Mouse (Mus musculus): ENCODE measurements at regions not wholly inside any gene's neighbourhood (a gene's known extent, or its start where the extent isn't known, plus 50 kb on each side); places are given as distances from the start of the nearest gene placed in this dataset.

GRCm38 (mm10) chr8:78003888-78004543 is 209.1 kb upstream of the Ttc29 start:
- Histone ChIP-seq H3K27ac (ENCODE audit: control insufficient read depth, low read depth, low read length) (no peak overlapping the region), H3K4me3 (ENCODE audit: control insufficient read depth in 1 of 2, insufficient read depth in 1 of 2, low read depth in 2 of 2, low read length in 2 of 2) (no peak overlapping the region), H3K79me2 (ENCODE audit: control insufficient read depth, insufficient read depth, low read length, poor library complexity) (no peaks in the 10 kb centered on the region), H3K36me3 (ENCODE audit: control insufficient read depth in 1 of 2, insufficient read depth in 2 of 2, low read length in 2 of 2) (no peaks in the 10 kb centered on the region), H3K9me3 (replicated peaks; ENCODE audit: insufficient read depth, low read length) (no peaks in the 10 kb centered on the region), H3K9ac (ENCODE audit: control insufficient read depth, low read depth, low read length, poor library complexity, severe bottlenecking) (no peak overlapping the region), H3K27me3 (ENCODE audit: control insufficient read depth in 1 of 2, insufficient read depth in 2 of 2, low read length in 2 of 2) (no peaks in the 10 kb centered on the region; a peak in 1 of 4 replicates), H3K4me1 (ENCODE audit: control insufficient read depth in 1 of 2, insufficient read depth in 2 of 2, low read length in 2 of 2) (peaks cover 0 to 2% of the 10 kb centered on the region in 2 experiments; a peak in 1 of 4 replicates)
- peak; percentile 63 for DNase-seq (ENCODE audit: low read depth, low spot score)
- TF ChIP-seq SMC3 (IDR thresholded peaks at IDR 0.05; ENCODE audit: low read depth, low read length) = peak; percentile 91
- TF ChIP-seq CTCF (IDR thresholded peaks at IDR 0.05 in 2 of 3, conservative IDR thresholded peaks at IDR 0.05 in 1 of 3; ENCODE audit: control insufficient read depth in 1 of 3, insufficient read depth in 1 of 3, low read depth in 2 of 3, low read length in 3 of 3, poor library complexity in 1 of 3, severe bottlenecking in 1 of 3) = peak; percentile 79 to 89 (median 86)
- TF ChIP-seq RAD21 (IDR thresholded peaks at IDR 0.05; ENCODE audit: low read depth, low read length) = peak; percentile 74
- no peak for TF ChIP-seq CHD2 (IDR thresholded peaks at IDR 0.05; ENCODE audit: low read length)
- peak; percentile 67 for TF ChIP-seq ZC3H11A (IDR thresholded peaks at IDR 0.05; ENCODE audit: low read depth, low read length)
- TF ChIP-seq GABPA (IDR thresholded peaks at IDR 0.05; ENCODE audit: low read depth, low read length) = 0 out of 2 replicates have a peak, but pooled peaks have one; percentile 27

GRCm38 (mm10) chr8:78004891-78005290 is 208.2 kb upstream of the Ttc29 start:
- H3K27ac ChIP-seq (ENCODE audit: control insufficient read depth, low read depth, low read length) = no peak overlapping the region
- no peaks in the 10 kb centered on the region for H3K9me3 ChIP-seq (replicated peaks; ENCODE audit: insufficient read depth, low read length)
- H3K79me2 ChIP-seq (ENCODE audit: control insufficient read depth, insufficient read depth, low read length, poor library complexity) = no peaks in the 10 kb centered on the region
- no peak for DNase-seq (ENCODE audit: low read depth, low spot score)
- H3K4me3 ChIP-seq (ENCODE audit: control insufficient read depth in 1 of 2, insufficient read depth in 1 of 2, low read depth in 2 of 2, low read length in 2 of 2) = no peak overlapping the region
- H3K4me1 ChIP-seq (ENCODE audit: control insufficient read depth in 1 of 2, insufficient read depth in 2 of 2, low read length in 2 of 2) = peaks cover 0 to 2% of the 10 kb centered on the region in 2 experiments; a peak in 1 of 4 replicates
- no peaks in the 10 kb centered on the region for H3K27me3 ChIP-seq (ENCODE audit: control insufficient read depth in 1 of 2, insufficient read depth in 2 of 2, low read length in 2 of 2)
- no peaks in the 10 kb centered on the region for H3K36me3 ChIP-seq (ENCODE audit: control insufficient read depth in 1 of 2, insufficient read depth in 2 of 2, low read length in 2 of 2)
- TF ChIP-seq MAX (IDR thresholded peaks at IDR 0.05; ENCODE audit: low read length) = no peak
- no peak for TF ChIP-seq RAD21 (IDR thresholded peaks at IDR 0.05; ENCODE audit: low read depth, low read length)
- TF ChIP-seq ZKSCAN1 (IDR thresholded peaks at IDR 0.05; ENCODE audit: low read depth, low read length) = no peak
- no peak for TF ChIP-seq USF1 (IDR thresholded peaks at IDR 0.05; ENCODE audit: low read depth, low read length)
- TF ChIP-seq UBTF (IDR thresholded peaks at IDR 0.05; ENCODE audit: borderline replicate concordance, insufficient read depth, low read depth, low read length) = no peak
- TF ChIP-seq GABPA (IDR thresholded peaks at IDR 0.05; ENCODE audit: low read depth, low read length) = no peak
- TF ChIP-seq KAT2A (conservative IDR thresholded peaks at IDR 0.05; ENCODE audit: low read depth, low read length) = no peak
- no peak for TF ChIP-seq MAZ (IDR thresholded peaks at IDR 0.05; ENCODE audit: low read depth, low read length)
- no peak for TF ChIP-seq JUND (IDR thresholded peaks at IDR 0.05; ENCODE audit: low read depth, low read length)
- no peak for TF ChIP-seq GATA1 (IDR thresholded peaks at IDR 0.05; ENCODE audit: low read depth, low read length)
- TF ChIP-seq CHD1 (IDR thresholded peaks at IDR 0.05; ENCODE audit: low read depth, low read length) = no peak
- no peak overlapping the region for H3K9ac ChIP-seq (ENCODE audit: control insufficient read depth, low read depth, low read length, poor library complexity, severe bottlenecking)
